Mouse (Mus musculus): ENCODE measurements around the gene Atp6v0c. TPM values are rescaled to one million over a fixed set of nuclear protein-coding genes. Genes with fewer than 3 reads are reported as not detected.
A peak's percentile ranks its signal among the peaks of the same experiment; 100 is the strongest.

Gene Atp6v0c
- polyA plus RNA-seq, 1 experiment, result 432 TPM

GRCm38 (mm10) chr17:24168590-24169277, 768 bp downstream of the Atp6v0c start:
- peak overlapping the region; percentile 93 for H3K4me2 ChIP-seq (ENCODE audit: low read depth)
- H3K36me3 ChIP-seq (ENCODE audit: control insufficient read depth, insufficient read depth), result peaks cover 11% of the 10 kb centered on the region
- no peaks in the 10 kb centered on the region for H3K27me3 ChIP-seq (ENCODE audit: control insufficient read depth, insufficient read depth, insufficient read length)
- H3K79me2 ChIP-seq (ENCODE audit: control insufficient read depth, insufficient read depth), result peaks cover 34% of the 10 kb centered on the region
- peak overlapping the region; percentile 65 for H3ac ChIP-seq (ENCODE audit: control insufficient read depth, insufficient read length)
- no peak for TF ChIP-seq SRF (IDR thresholded peaks at IDR 0.05; ENCODE audit: control insufficient read depth, insufficient read length, low read depth)
- TF ChIP-seq POLR2AphosphoS2 (IDR thresholded peaks at IDR 0.05; ENCODE audit: insufficient read length, low read depth), result no peak
- TF ChIP-seq E2F4 (IDR thresholded peaks at IDR 0.05; ENCODE audit: insufficient read depth), result no peak
- TF ChIP-seq TCF12 (IDR thresholded peaks at IDR 0.05; ENCODE audit: insufficient read depth, poor library complexity, severe bottlenecking), result no peak
- no peak for TF ChIP-seq USF1 (IDR thresholded peaks at IDR 0.05; ENCODE audit: low read depth)
- TF ChIP-seq MYOG (IDR thresholded peaks at IDR 0.05; ENCODE audit: control insufficient read depth in 1 of 3, insufficient read depth in 1 of 3, insufficient read length in 2 of 3, low read depth in 2 of 3), result peak in 1 of 3 experiments; percentile 1
- TF ChIP-seq POLR2A (IDR thresholded peaks at IDR 0.05; ENCODE audit: insufficient read length, low read depth), result peak; percentile 57
- no peak for TF ChIP-seq REST (IDR thresholded peaks at IDR 0.05; ENCODE audit: insufficient read depth, insufficient read length)
- no peak for TF ChIP-seq CEBPB (IDR thresholded peaks at IDR 0.05; ENCODE audit: insufficient read depth, poor library complexity, severe bottlenecking)
- H3K4me3 ChIP-seq, result peak overlapping the region; percentile 93

DNA sequence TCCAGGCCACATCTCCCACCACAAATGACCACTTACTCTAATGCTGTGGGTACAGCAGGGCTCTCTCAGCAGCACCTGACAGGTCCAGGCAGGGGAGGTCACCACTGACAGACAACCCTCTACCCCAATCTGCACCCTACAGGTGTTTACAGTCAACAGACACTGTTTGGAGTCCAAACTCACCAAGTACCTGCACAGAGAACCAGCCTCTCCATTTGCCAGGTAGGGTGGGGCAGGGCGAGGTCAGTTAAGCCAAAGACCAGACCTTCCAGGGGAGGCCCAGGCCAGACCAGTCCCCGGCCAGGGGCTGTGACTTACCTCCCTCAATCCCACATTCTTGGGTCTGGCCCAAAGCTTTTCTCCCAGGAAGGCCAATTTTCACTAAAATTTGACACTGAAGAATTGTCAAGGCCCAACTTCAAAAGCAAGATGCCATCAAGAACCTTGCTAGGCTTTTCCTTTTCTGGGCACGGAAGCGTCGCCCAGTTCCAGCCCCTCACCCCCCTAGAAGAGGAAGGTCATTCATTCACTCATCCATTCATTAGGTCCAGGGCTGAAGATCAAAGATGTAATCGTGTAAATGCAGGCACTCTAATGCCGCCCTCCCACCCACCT, 1.5 kb downstream of the Atp6v0c start:
- H3K4me3 ChIP-seq, result peak overlapping the region; percentile 93
- peak overlapping the region; percentile 65 for H3ac ChIP-seq (ENCODE audit: control insufficient read depth, insufficient read length)
- TF ChIP-seq TCF3 (IDR thresholded peaks at IDR 0.05; ENCODE audit: insufficient read length, low read depth) (no peak), REST (IDR thresholded peaks at IDR 0.05; ENCODE audit: insufficient read depth, insufficient read length) (no peak), POLR2A (IDR thresholded peaks at IDR 0.05; ENCODE audit: insufficient read length, low read depth) (no peak), POLR2AphosphoS2 (IDR thresholded peaks at IDR 0.05; ENCODE audit: insufficient read length, low read depth) (no peak), E2F4 (IDR thresholded peaks at IDR 0.05; ENCODE audit: insufficient read depth) (no peak), CEBPB (IDR thresholded peaks at IDR 0.05; ENCODE audit: insufficient read depth, poor library complexity, severe bottlenecking) (no peak), SRF (IDR thresholded peaks at IDR 0.05; ENCODE audit: control insufficient read depth, insufficient read length, low read depth) (no peak), MYOD1 (IDR thresholded peaks at IDR 0.05; ENCODE audit: control insufficient read depth in 1 of 3, insufficient read length in 2 of 3, low read depth in 2 of 3) (no peak), USF1 (IDR thresholded peaks at IDR 0.05; ENCODE audit: low read depth) (no peak), TCF12 (IDR thresholded peaks at IDR 0.05; ENCODE audit: insufficient read depth, poor library complexity, severe bottlenecking) (no peak), MAX (IDR thresholded peaks at IDR 0.05; ENCODE audit: low read depth) (no peak), MYOG (IDR thresholded peaks at IDR 0.05; ENCODE audit: control insufficient read depth in 1 of 3, insufficient read depth in 1 of 3, insufficient read length in 2 of 3, low read depth in 2 of 3) (no peak)

GRCm38 (mm10) chr17:24167120-24167519, 2.4 kb downstream of the Atp6v0c start:
- peak overlapping the region; percentile 93 for H3K4me3 ChIP-seq
- H3K79me2 ChIP-seq (ENCODE audit: control insufficient read depth, insufficient read depth), result peaks cover 34% of the 10 kb centered on the region
- no peaks in the 10 kb centered on the region for H3K27me3 ChIP-seq (ENCODE audit: control insufficient read depth, insufficient read depth, insufficient read length)
- H3K4me2 ChIP-seq (ENCODE audit: low read depth), result peak overlapping the region; percentile 93
- H3K36me3 ChIP-seq (ENCODE audit: control insufficient read depth, insufficient read depth), result peaks cover 11% of the 10 kb centered on the region
- TF ChIP-seq POLR2AphosphoS2 (IDR thresholded peaks at IDR 0.05; ENCODE audit: insufficient read length, low read depth) (no peak), TCF12 (IDR thresholded peaks at IDR 0.05; ENCODE audit: insufficient read depth, poor library complexity, severe bottlenecking) (no peak), MAX (IDR thresholded peaks at IDR 0.05; ENCODE audit: low read depth) (no peak), USF1 (IDR thresholded peaks at IDR 0.05; ENCODE audit: low read depth) (no peak), POLR2A (IDR thresholded peaks at IDR 0.05; ENCODE audit: insufficient read length, low read depth) (no peak), REST (IDR thresholded peaks at IDR 0.05; ENCODE audit: insufficient read depth, insufficient read length) (no peak), TCF3 (IDR thresholded peaks at IDR 0.05; ENCODE audit: insufficient read length, low read depth) (no peak), CEBPB (IDR thresholded peaks at IDR 0.05; ENCODE audit: insufficient read depth, poor library complexity, severe bottlenecking) (no peak), MYOD1 (IDR thresholded peaks at IDR 0.05; ENCODE audit: control insufficient read depth in 1 of 3, insufficient read length in 2 of 3, low read depth in 2 of 3) (no peak), SRF (IDR thresholded peaks at IDR 0.05; ENCODE audit: control insufficient read depth, insufficient read length, low read depth) (no peak), MYOG (IDR thresholded peaks at IDR 0.05; ENCODE audit: control insufficient read depth in 1 of 3, insufficient read depth in 1 of 3, insufficient read length in 2 of 3, low read depth in 2 of 3) (no peak)
- H3ac ChIP-seq (ENCODE audit: control insufficient read depth, insufficient read length), result no peak overlapping the region

More for the DNA sequence above, 1.5 kb downstream of the Atp6v0c start:
- peaks cover 34% of the 10 kb centered on the region for H3K79me2 ChIP-seq (ENCODE audit: control insufficient read depth, insufficient read depth)
- peak overlapping the region; percentile 93 for H3K4me2 ChIP-seq (ENCODE audit: low read depth)
- peaks cover 11% of the 10 kb centered on the region for H3K36me3 ChIP-seq (ENCODE audit: control insufficient read depth, insufficient read depth)
- H3K27me3 ChIP-seq (ENCODE audit: control insufficient read depth, insufficient read depth, insufficient read length), result no peaks in the 10 kb centered on the region

DNA sequence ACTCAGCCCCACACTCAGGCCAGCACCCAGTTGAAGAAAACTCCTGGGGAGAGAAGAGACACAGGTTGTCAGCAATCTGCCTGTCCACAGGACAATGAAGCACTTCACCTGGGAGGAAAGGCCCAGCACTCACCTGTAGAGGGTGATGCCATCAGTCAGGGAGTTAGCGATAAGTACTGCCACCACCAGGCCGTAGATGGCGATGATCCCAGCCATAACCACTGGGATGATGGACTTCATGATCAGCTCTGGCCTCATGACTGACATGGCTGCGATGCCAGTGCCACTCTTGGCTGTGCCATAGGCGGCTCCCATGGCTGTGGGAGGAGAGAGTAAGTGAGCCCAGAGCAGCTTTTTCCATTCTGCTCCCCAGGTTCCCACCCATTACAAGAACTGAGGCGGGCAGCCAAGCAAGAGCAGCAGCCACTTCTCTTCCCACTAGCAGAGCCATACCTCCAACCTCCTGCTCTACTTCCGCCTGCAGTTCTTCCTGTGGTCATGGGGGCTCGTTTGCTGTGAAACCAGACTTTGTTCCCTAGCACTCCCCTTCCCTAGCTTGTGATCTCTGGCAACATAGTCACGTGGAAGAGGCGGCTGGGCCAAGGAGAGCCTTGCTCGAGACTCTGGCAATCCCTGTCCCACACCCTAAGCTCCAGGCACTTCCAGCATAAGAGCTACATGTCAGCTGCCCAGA, 4.8 kb downstream of the Atp6v0c start:
- Histone ChIP-seq H3K36me3 (ENCODE audit: control insufficient read depth, insufficient read depth) (peaks cover 11% of the 10 kb centered on the region), H3K4me3 (no peak overlapping the region)

More for the DNA sequence above, 4.8 kb downstream of the Atp6v0c start:
- no peaks in the 10 kb centered on the region for H3K27me3 ChIP-seq (ENCODE audit: control insufficient read depth, insufficient read depth, insufficient read length)
- H3K79me2 ChIP-seq (ENCODE audit: control insufficient read depth, insufficient read depth), result peaks cover 34% of the 10 kb centered on the region
- H3ac ChIP-seq (ENCODE audit: control insufficient read depth, insufficient read length), result no peak overlapping the region
- no peak for TF ChIP-seq TCF3 (IDR thresholded peaks at IDR 0.05; ENCODE audit: insufficient read length, low read depth)
- TF ChIP-seq E2F4 (IDR thresholded peaks at IDR 0.05; ENCODE audit: insufficient read depth), result no peak
- TF ChIP-seq MYOD1 (IDR thresholded peaks at IDR 0.05; ENCODE audit: control insufficient read depth in 1 of 3, insufficient read length in 2 of 3, low read depth in 2 of 3), result no peak
- no peak for TF ChIP-seq MYOG (IDR thresholded peaks at IDR 0.05; ENCODE audit: control insufficient read depth in 1 of 3, insufficient read depth in 1 of 3, insufficient read length in 2 of 3, low read depth in 2 of 3)
- TF ChIP-seq TCF12 (IDR thresholded peaks at IDR 0.05; ENCODE audit: insufficient read depth, poor library complexity, severe bottlenecking), result no peak
- no peak for TF ChIP-seq REST (IDR thresholded peaks at IDR 0.05; ENCODE audit: insufficient read depth, insufficient read length)
- no peak for TF ChIP-seq CEBPB (IDR thresholded peaks at IDR 0.05; ENCODE audit: insufficient read depth, poor library complexity, severe bottlenecking)
- TF ChIP-seq MAX (IDR thresholded peaks at IDR 0.05; ENCODE audit: low read depth), result no peak
- TF ChIP-seq SRF (IDR thresholded peaks at IDR 0.05; ENCODE audit: control insufficient read depth, insufficient read length, low read depth), result no peak
- no peak for TF ChIP-seq POLR2A (IDR thresholded peaks at IDR 0.05; ENCODE audit: insufficient read length, low read depth)
- TF ChIP-seq POLR2AphosphoS2 (IDR thresholded peaks at IDR 0.05; ENCODE audit: insufficient read length, low read depth), result no peak
- H3K4me2 ChIP-seq (ENCODE audit: low read depth), result no peak overlapping the region

Data from myocyte (in vitro differentiated cells).